Mouse (Mus musculus): ENCODE measurements around the gene Ms4a6c.
"Not testable (repeated sequence)": the region's sequence is repeated elsewhere in the genome, so short reads cannot be mapped to it uniquely, and the experiment has no call there.

The Ms4a6c gene

GRCm38 (mm10) chr19:11469215-11469614, at the start of gene Ms4a6c:
TSS of gene Ms4a6c (plus strand) at chr19:11469366.
- DNase-seq (ENCODE audit: low spot score in 2 of 2) = not testable (repeated sequence)

GRCm38 (mm10) chr19:11431209-11431608, 38.0 kb upstream of the Ms4a6c start:
- not testable (repeated sequence) for DNase-seq (ENCODE audit: low spot score in 2 of 2)

GRCm38 (mm10) chr19:11435058-11435834, 33.9 kb upstream of the Ms4a6c start:
- DNase-seq (ENCODE audit: low spot score in 2 of 2) = no peak

GRCm38 (mm10) chr19:11443338-11443737, 25.8 kb upstream of the Ms4a6c start, which contains the start of gene Ms4a4b:
TSS of gene Ms4a4b (plus strand) at chr19:11443553.
- DNase-seq (ENCODE audit: low spot score in 2 of 2) = no peak

- DNase-seq (ENCODE audit: low spot score in 2 of 2) = no peak
Observed at GRCm38 (mm10) chr19:11443964-11444363, 25.2 kb upstream of the Ms4a6c start.

GRCm38 (mm10) chr19:11447238-11447637, 21.9 kb upstream of the Ms4a6c start:
- no peak for DNase-seq (ENCODE audit: low spot score in 2 of 2)

- not testable (repeated sequence) for DNase-seq (ENCODE audit: low spot score in 2 of 2)
Observed at GRCm38 (mm10) chr19:11459041-11459440, 10.1 kb upstream of the Ms4a6c start.

GRCm38 (mm10) chr19:11464795-11465194, 4.4 kb upstream of the Ms4a6c start:
- not testable (repeated sequence) for DNase-seq (ENCODE audit: low spot score in 2 of 2)

GRCm38 (mm10) chr19:11466471-11466870, 2.7 kb upstream of the Ms4a6c start:
- no peak for DNase-seq (ENCODE audit: low spot score in 2 of 2)

- not testable (repeated sequence) for DNase-seq (ENCODE audit: low spot score in 2 of 2)
Observed at GRCm38 (mm10) chr19:11468361-11468760, 805 bp upstream of the Ms4a6c start.

- no peak for DNase-seq (ENCODE audit: low spot score in 2 of 2)
Observed at GRCm38 (mm10) chr19:11479714-11480113, 10.5 kb downstream of the Ms4a6c start.

GRCm38 (mm10) chr19:11482684-11483083, 13.5 kb downstream of the Ms4a6c start:
- DNase-seq (ENCODE audit: low spot score in 2 of 2) = no peak

GRCm38 (mm10) chr19:11483941-11484340, 14.8 kb downstream of the Ms4a6c start:
- DNase-seq (ENCODE audit: low spot score in 2 of 2) = no peak

GRCm38 (mm10) chr19:11484388-11484787, 15.2 kb downstream of the Ms4a6c start:
- DNase-seq (ENCODE audit: low spot score in 2 of 2) = no peak

- no peak for DNase-seq (ENCODE audit: low spot score in 2 of 2)
Observed at GRCm38 (mm10) chr19:11485266-11485665, 16.1 kb downstream of the Ms4a6c start.

GRCm38 (mm10) chr19:11485746-11486145, 16.6 kb downstream of the Ms4a6c start, which contains the start of gene Gm8369:
TSS of gene Gm8369 (plus strand) at chr19:11485938.
- DNase-seq (ENCODE audit: low spot score in 2 of 2) = no peak

- DNase-seq (ENCODE audit: low spot score in 2 of 2) = no peak
Observed at GRCm38 (mm10) chr19:11486599-11486998, 17.4 kb downstream of the Ms4a6c start.

GRCm38 (mm10) chr19:11491406-11492189, 22.4 kb downstream of the Ms4a6c start:
- peak in 1 of 2 experiments; percentile 20 for DNase-seq (ENCODE audit: low spot score in 2 of 2)

- DNase-seq (ENCODE audit: low spot score in 2 of 2) = no peak
Observed at GRCm38 (mm10) chr19:11492671-11493070, 23.5 kb downstream of the Ms4a6c start.

- DNase-seq (ENCODE audit: low spot score in 2 of 2) = no peak
Observed at GRCm38 (mm10) chr19:11494519-11494918, 25.4 kb downstream of the Ms4a6c start.

- no peak for DNase-seq (ENCODE audit: low spot score in 2 of 2)
Observed at GRCm38 (mm10) chr19:11496361-11496760, 27.2 kb downstream of the Ms4a6c start.

- not testable (repeated sequence) for DNase-seq (ENCODE audit: low spot score in 2 of 2)
Observed at GRCm38 (mm10) chr19:11497300-11497699, 28.1 kb downstream of the Ms4a6c start.

GRCm38 (mm10) chr19:11500796-11501195, 31.6 kb downstream of the Ms4a6c start:
- no peak for DNase-seq (ENCODE audit: low spot score in 2 of 2)
